In the genomic region with DNA sequence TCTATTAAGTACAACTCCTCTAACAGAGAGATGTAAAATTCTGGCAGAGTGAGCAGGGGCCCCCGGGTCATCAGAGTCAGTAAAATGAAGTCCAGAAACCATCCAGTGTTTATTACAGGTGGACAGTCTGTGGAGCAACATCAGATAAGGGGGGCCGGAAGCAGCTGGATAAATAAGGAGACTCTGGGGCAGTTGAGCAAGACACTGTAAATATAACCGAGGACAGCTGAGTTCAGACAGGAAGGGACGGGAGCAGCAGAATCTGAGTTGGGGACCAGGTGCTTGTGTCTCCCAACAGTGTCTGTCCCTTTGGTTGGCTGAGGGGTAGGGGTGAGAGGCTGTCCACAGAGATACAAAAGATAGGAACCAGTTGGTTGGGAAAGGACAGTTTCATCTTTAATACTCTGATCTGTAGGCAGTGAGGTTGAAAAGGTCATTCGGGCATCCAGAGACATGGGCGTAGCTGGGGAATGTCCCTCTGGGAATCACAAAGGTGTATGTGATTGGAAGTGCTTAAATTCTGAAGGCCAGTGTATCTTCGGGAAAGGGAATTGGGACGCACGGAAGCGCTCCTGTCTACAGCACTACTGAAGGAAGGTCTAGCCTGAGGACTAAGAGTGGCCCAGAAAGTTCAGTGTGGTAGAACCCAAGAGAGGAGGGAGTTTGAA, we compare ENCODE assay signal across 14 mouse cellular contexts.
DNase-seq lines count a peak whose midpoint lies in the region; ATAC-seq and TF ChIP-seq lines count a peak whose summit lies in the region.
"Had no signal": no experiment of that assay in that cellular context is flagged by ENCODE, and none has a peak within 500 bp of the region (broad histone marks: within the 10 kb centered on the region; RNA-seq: fewer than 3 reads in every experiment).

No protein-coding gene starts in this region.

- H3K36me3 ChIP-seq in lung, embryonic 14.5 days (ENCODE audit: insufficient read depth): peaks cover 42% of the 10 kb centered on the region
- peaks cover 3% of the 10 kb centered on the region; the same call in 1 of the 2 replicates for H3K36me3 ChIP-seq in liver, embryonic 11.5 days (ENCODE audit: control insufficient read depth, insufficient read depth, low read length)
- peaks cover 18% of the 10 kb centered on the region; the same call in 1 of the 2 replicates for H3K36me3 ChIP-seq in hindbrain, embryonic 12.5 days

- H3K4me3 ChIP-seq in lung, embryonic 14.5 days (ENCODE audit: low read depth, low read length): no peak overlapping the region
- no peak overlapping the region for H3K4me3 ChIP-seq in lung, adult 2 months (replicated peaks; ENCODE audit: extremely low read depth, low read depth, low read length)
- no peak overlapping the region for H3K4me3 ChIP-seq in liver, embryonic 11.5 days (ENCODE audit: low read depth, low read length)
- H3K4me3 ChIP-seq in hindbrain, embryonic 12.5 days: no peak overlapping the region
- H3K4me3 ChIP-seq: heart, adult 2 months; limb, embryonic 12.5 days had no signal

- TF ChIP-seq POLR2A in lung, adult 2 months (IDR thresholded peaks at IDR 0.05; ENCODE audit: borderline replicate concordance, extremely low read depth, low read depth, low read length): no peak

- 70% methylated on average over 10 of the region's 10 CpGs for WGBS in lung, embryonic 14.5 days
- WGBS in lung, adult 2 months: 71% methylated on average over 10 of the region's 10 CpGs
- WGBS in liver, embryonic 11.5 days: 72% methylated on average over 10 of the region's 10 CpGs
- 86% methylated on average over 10 of the region's 10 CpGs for WGBS in hindbrain, embryonic 12.5 days

- no peak for TF ChIP-seq CTCF in lung, embryonic 14.5 days (IDR thresholded peaks at IDR 0.05; ENCODE audit: low read depth)
- TF ChIP-seq CTCF in lung, adult 2 months (IDR thresholded peaks at IDR 0.05; ENCODE audit: insufficient read depth, low read length): no peak

- no peak overlapping the region for H3K4me2 ChIP-seq in lung, embryonic 14.5 days
- 0 out of 2 replicates have a peak overlapping the region, but pooled peaks have one; percentile 17 for H3K4me2 ChIP-seq in liver, embryonic 11.5 days
- no peak overlapping the region for H3K4me2 ChIP-seq in hindbrain, embryonic 12.5 days (replicated peaks)
- H3K4me2 ChIP-seq: limb, embryonic 12.5 days had no signal

- DNase-seq in adrenal gland, adult 2 months: peak; percentile 17
- DNase-seq in adrenal gland, postnatal 25 days: no peak
- DNase-seq in lung, embryonic 14.5 days: no peak
- no peak for DNase-seq in lung, adult 2 months
- DNase-seq in liver, embryonic 11.5 days (ENCODE audit: low spot score): no peak
- peak; percentile 16 for DNase-seq in mesoderm, embryonic 11.5 days (ENCODE audit: low read depth, low spot score)
- no peak for DNase-seq in left cerebral cortex, adult 8-10 months (ENCODE audit: low spot score in 2 of 2)
- DNase-seq: cerebellum, adult 11-12 months; heart, adult 2 months; kidney, adult 18-20 months; layer of hippocampus, adult 9-11 months; thymus, adult 2 months had no signal

- no peak overlapping the region for H3K27ac ChIP-seq in lung, embryonic 14.5 days (ENCODE audit: low read depth)
- H3K27ac ChIP-seq in liver, embryonic 11.5 days (ENCODE audit: low read depth, low read length): peak overlapping the region; percentile 64
- no peak overlapping the region for H3K27ac ChIP-seq in hindbrain, embryonic 12.5 days
- H3K27ac ChIP-seq: heart, adult 2 months; limb, embryonic 12.5 days had no signal

- no peaks in the 10 kb centered on the region for H3K27me3 ChIP-seq in lung, embryonic 14.5 days (ENCODE audit: insufficient read depth, low read length)
- no peaks in the 10 kb centered on the region for H3K27me3 ChIP-seq in liver, embryonic 11.5 days (replicated peaks; ENCODE audit: control insufficient read depth, insufficient read depth, low read length)
- no peaks in the 10 kb centered on the region for H3K27me3 ChIP-seq in hindbrain, embryonic 12.5 days

- no peaks in the 10 kb centered on the region for H3K9me3 ChIP-seq in lung, embryonic 14.5 days (ENCODE audit: low read depth, low read length)
- H3K9me3 ChIP-seq in liver, embryonic 11.5 days (ENCODE audit: control insufficient read depth, low read length): no peaks in the 10 kb centered on the region
- H3K9me3 ChIP-seq in hindbrain, embryonic 12.5 days (replicated peaks): no peaks in the 10 kb centered on the region
- H3K9me3 ChIP-seq: limb, embryonic 12.5 days had no signal

- peak; percentile 11; the same call in 1 of the 2 replicates for ATAC-seq in lung, embryonic 14.5 days (ENCODE audit: insufficient read depth)
- ATAC-seq in liver, embryonic 11.5 days (replicated peaks; ENCODE audit: low FRiP score): peak; percentile 63
- no peak for ATAC-seq in hindbrain, embryonic 12.5 days (ENCODE audit: low FRiP score)

- no peak overlapping the region for H3K9ac ChIP-seq in lung, embryonic 14.5 days
- no peak overlapping the region for H3K9ac ChIP-seq in liver, embryonic 11.5 days (ENCODE audit: low read depth, low read length)
- no peak overlapping the region for H3K9ac ChIP-seq in hindbrain, embryonic 12.5 days
- H3K9ac ChIP-seq: limb, embryonic 12.5 days had no signal

- no peaks in the 10 kb centered on the region for H3K4me1 ChIP-seq in lung, embryonic 14.5 days (ENCODE audit: insufficient read depth)
- H3K4me1 ChIP-seq in lung, adult 2 months (ENCODE audit: control insufficient read depth, insufficient read depth, low read length): peaks cover 5% of the 10 kb centered on the region
- H3K4me1 ChIP-seq in liver, embryonic 11.5 days (replicated peaks; ENCODE audit: control insufficient read depth, insufficient read depth, low read length): no peaks in the 10 kb centered on the region
- no peaks in the 10 kb centered on the region for H3K4me1 ChIP-seq in hindbrain, embryonic 12.5 days

Comparison
In these comparisons a context has a peak if more than half of its experiments do, and no peak if none do; other contexts are left out.
1. DNase-seq: peak in adrenal gland, adult 2 months (single experiment) and mesoderm, embryonic 11.5 days (single experiment); none in adrenal gland, postnatal 25 days (single experiment), lung, embryonic 14.5 days (single experiment), lung, adult 2 months (single experiment), liver, embryonic 11.5 days (single experiment) and left cerebral cortex, adult 8-10 months (0 of 2).